ENCODE assay signal across 20 mouse cellular contexts in the genomic region with DNA sequence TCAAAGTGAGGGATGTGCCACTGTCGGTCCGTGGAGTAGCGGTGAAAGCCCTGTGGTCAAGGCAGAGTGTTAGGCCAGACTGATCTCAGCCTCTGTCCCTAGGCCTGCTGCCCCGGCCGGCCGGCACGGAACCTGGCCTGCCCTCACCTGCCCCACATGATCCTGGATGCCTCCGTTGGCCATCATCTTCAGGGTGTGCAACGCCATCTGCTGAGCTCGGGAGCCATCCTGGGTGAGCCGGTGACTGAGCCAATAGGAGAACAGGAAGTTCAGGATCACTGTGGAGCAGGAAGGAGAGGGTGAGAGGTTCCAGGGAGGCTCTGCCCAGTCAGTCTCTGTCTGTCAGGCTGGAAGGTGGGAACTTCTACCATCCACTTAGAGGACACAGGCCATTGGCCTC. TPM values are rescaled to one million over a fixed set of nuclear protein-coding genes. Genes with fewer than 3 reads are reported as not detected.
DNase-seq lines count a peak whose midpoint lies in the region; ATAC-seq lines count a peak whose summit lies in the region.
"Had no signal": no experiment of that assay in that cellular context is flagged by ENCODE, and none has a peak within 500 bp of the region (broad histone marks: within the 10 kb centered on the region; RNA-seq: fewer than 3 reads in every experiment).

No protein-coding gene starts in this region.

- H3K4me1 ChIP-seq in kidney, embryonic 16.5 days (ENCODE audit: insufficient read depth, low read length), result no peaks in the 10 kb centered on the region
- H3K4me1 ChIP-seq in kidney, embryonic 14.5 days (ENCODE audit: control insufficient read depth, insufficient read depth, low read length), result no peaks in the 10 kb centered on the region
- H3K4me1 ChIP-seq in limb, embryonic 10.5 days, result peaks cover 38% of the 10 kb centered on the region
- H3K4me1 ChIP-seq: liver, embryonic 13.5 days had no signal

- no peak for DNase-seq in cerebellum, postnatal 4 days (ENCODE audit: low spot score in 2 of 2)
- peak; percentile 81 for DNase-seq in cerebellum, adult 8-10 months
- no peak for DNase-seq in limb, embryonic 10.5 days (ENCODE audit: low spot score)
- no peak for DNase-seq in embryo, embryonic 10.5 days (ENCODE audit: low spot score)
- DNase-seq in thymus, postnatal 36 days, result no peak
- DNase-seq: adrenal gland, adult 8-10 months; forebrain, postnatal 0 days; heart, postnatal 4 days; liver, embryonic 13.5 days; right cerebral cortex, adult 18-20 months had no signal

- ATAC-seq in cerebellum, adult (ENCODE audit: insufficient number of reproducible peaks, low FRiP score, low TSS enrichment), result peak; percentile 67
- ATAC-seq in kidney, embryonic 16.5 days (ENCODE audit: low FRiP score, low TSS enrichment), result peak; percentile 10; the same call in 1 of the 2 replicates
- no peak for ATAC-seq in kidney, embryonic 14.5 days (ENCODE audit: low FRiP score, low TSS enrichment)
- ATAC-seq: CD4-positive, CD25-positive, alpha-beta regulatory T cell, adult 4 months; forebrain, postnatal 0 days; inflammation-experienced regulatory T-cells, adult 6 months had no signal

- H3K27ac ChIP-seq in kidney, embryonic 16.5 days (ENCODE audit: low read length), result no peak overlapping the region
- no peak overlapping the region for H3K27ac ChIP-seq in kidney, embryonic 14.5 days (ENCODE audit: low read depth, low read length)
- H3K27ac ChIP-seq in limb, embryonic 10.5 days, result peak overlapping the region; percentile 42; the same call in 1 of the 2 replicates
- H3K27ac ChIP-seq: embryonic facial prominence, embryonic 13.5 days; limb, embryonic 12.5 days; liver, embryonic 13.5 days; lung, embryonic 15.5 days had no signal

- H3K36me3 ChIP-seq in kidney, embryonic 16.5 days (ENCODE audit: insufficient read depth, low read length), result no peaks in the 10 kb centered on the region
- H3K36me3 ChIP-seq in kidney, embryonic 14.5 days (ENCODE audit: control insufficient read depth, insufficient read depth, low read length), result no peaks in the 10 kb centered on the region
- H3K36me3 ChIP-seq in limb, embryonic 10.5 days, result no peaks in the 10 kb centered on the region
- H3K36me3 ChIP-seq: embryonic facial prominence, embryonic 13.5 days; limb, embryonic 12.5 days; liver, embryonic 13.5 days; lung, embryonic 15.5 days had no signal

- no peaks in the 10 kb centered on the region; the same call in 1 of the 2 replicates for H3K27me3 ChIP-seq in kidney, embryonic 16.5 days (ENCODE audit: insufficient read depth, low read length)
- H3K27me3 ChIP-seq in kidney, embryonic 14.5 days (ENCODE audit: control insufficient read depth, insufficient read depth, low read length), result no peaks in the 10 kb centered on the region; the same call in 1 of the 2 replicates
- H3K27me3 ChIP-seq in limb, embryonic 10.5 days (ENCODE audit: low read depth, poor library complexity, severe bottlenecking), result peaks cover 38% of the 10 kb centered on the region

- no peaks in the 10 kb centered on the region for H3K9me3 ChIP-seq in kidney, embryonic 16.5 days (ENCODE audit: low read length)
- H3K9me3 ChIP-seq in kidney, embryonic 14.5 days (ENCODE audit: control insufficient read depth, low read length), result no peaks in the 10 kb centered on the region
- no peaks in the 10 kb centered on the region for H3K9me3 ChIP-seq in limb, embryonic 10.5 days (replicated peaks)
- H3K9me3 ChIP-seq: embryonic facial prominence, embryonic 13.5 days; limb, embryonic 12.5 days; liver, embryonic 13.5 days; lung, embryonic 15.5 days had no signal

- H3K4me2 ChIP-seq in kidney, embryonic 16.5 days (replicated peaks; ENCODE audit: low read depth, low read length), result no peak overlapping the region
- no peak overlapping the region for H3K4me2 ChIP-seq in kidney, embryonic 14.5 days (replicated peaks; ENCODE audit: low read depth, low read length)
- H3K4me2 ChIP-seq: embryonic facial prominence, embryonic 13.5 days; heart, embryonic 11.5 days; limb, embryonic 12.5 days; liver, embryonic 13.5 days; lung, embryonic 15.5 days had no signal

- 76% methylated on average over 11 of the region's 11 CpGs for WGBS in kidney, embryonic 16.5 days
- WGBS in kidney, embryonic 14.5 days, result 75% methylated on average over 11 of the region's 11 CpGs
- 61% methylated on average over 11 of the region's 11 CpGs for WGBS in limb, embryonic 10.5 days

- no peak overlapping the region for H3K9ac ChIP-seq in kidney, embryonic 16.5 days (replicated peaks; ENCODE audit: low read length)
- H3K9ac ChIP-seq in kidney, embryonic 14.5 days (ENCODE audit: low read depth, low read length), result no peak overlapping the region
- H3K9ac ChIP-seq: embryonic facial prominence, embryonic 13.5 days; forebrain, postnatal 0 days; limb, embryonic 12.5 days; liver, embryonic 13.5 days; lung, embryonic 15.5 days had no signal

- no peak overlapping the region for H3K4me3 ChIP-seq in kidney, embryonic 16.5 days (ENCODE audit: low read length)
- no peak overlapping the region for H3K4me3 ChIP-seq in kidney, embryonic 14.5 days (ENCODE audit: low read length)
- no peak overlapping the region for H3K4me3 ChIP-seq in limb, embryonic 10.5 days
- H3K4me3 ChIP-seq: embryonic facial prominence, embryonic 13.5 days; limb, embryonic 12.5 days; liver, embryonic 13.5 days; lung, embryonic 15.5 days had no signal

RNA-seq across cellular contexts. Expression of a gene that starts 2.5 kb away (rescaled TPM):
- 0.19 and 0.37 TPM in 2 replicates for polyA plus RNA-seq in kidney, embryonic 16.5 days (2015; fragmentation: Nextera tagmentation; extraction: Ambion mirVana)
- 0.07 and 0.23 TPM in 2 replicates for polyA plus RNA-seq in kidney, embryonic 14.5 days (2014; fragmentation: Nextera tagmentation; extraction: Ambion mirVana)
- 0.05 TPM in 1 of 2 replicates, not detected in the other for polyA plus RNA-seq in limb, embryonic 10.5 days (2016; fragmentation: Nextera tagmentation; extraction: Ambion mirVana)
- polyA plus RNA-seq: CD4-positive, CD25-positive, alpha-beta regulatory T cell, adult 4 months; heart, embryonic 11.5 days; inflammation-experienced regulatory T-cells, adult 6 months; liver, embryonic 13.5 days; neural tube, embryonic 11.5 days had no signal

RNA-seq across cellular contexts. Expression of a gene that starts 9.4 kb away (rescaled TPM):
- 10.2 and 10.3 TPM in 2 replicates for polyA plus RNA-seq in kidney, embryonic 16.5 days (2015; fragmentation: Nextera tagmentation; extraction: Ambion mirVana)
- polyA plus RNA-seq in kidney, embryonic 14.5 days (2014; fragmentation: Nextera tagmentation; extraction: Ambion mirVana), result 8.7 and 14.1 TPM in 2 replicates
- 12.7 and 21.4 TPM in 2 replicates for polyA plus RNA-seq in limb, embryonic 10.5 days (2016; fragmentation: Nextera tagmentation; extraction: Ambion mirVana)
- polyA plus RNA-seq: CD4-positive, CD25-positive, alpha-beta regulatory T cell, adult 4 months; inflammation-experienced regulatory T-cells, adult 6 months had no signal

RNA-seq across cellular contexts. Expression of a gene that starts 16.3 kb away (rescaled TPM):
- polyA plus RNA-seq in kidney, embryonic 16.5 days (2015; fragmentation: Nextera tagmentation; extraction: Ambion mirVana), result 23.4 and 28.2 TPM in 2 replicates
- polyA plus RNA-seq in kidney, embryonic 14.5 days (2014; fragmentation: Nextera tagmentation; extraction: Ambion mirVana), result 13.4 and 16.4 TPM in 2 replicates
- 3.0 and 3.6 TPM in 2 replicates for polyA plus RNA-seq in limb, embryonic 10.5 days (2016; fragmentation: Nextera tagmentation; extraction: Ambion mirVana)
- polyA plus RNA-seq: CD4-positive, CD25-positive, alpha-beta regulatory T cell, adult 4 months; inflammation-experienced regulatory T-cells, adult 6 months had no signal

RNA-seq across cellular contexts. Expression of a gene that starts 38.1 kb away (rescaled TPM):
- 4.3 and 5.1 TPM in 2 replicates for polyA plus RNA-seq in kidney, embryonic 16.5 days (2015; fragmentation: Nextera tagmentation; extraction: Ambion mirVana)
- 1.6 and 2.6 TPM in 2 replicates for polyA plus RNA-seq in kidney, embryonic 14.5 days (2014; fragmentation: Nextera tagmentation; extraction: Ambion mirVana)
- polyA plus RNA-seq in limb, embryonic 10.5 days (2016; fragmentation: Nextera tagmentation; extraction: Ambion mirVana), result 2.7 and 5.0 TPM in 2 replicates
- polyA plus RNA-seq: CD4-positive, CD25-positive, alpha-beta regulatory T cell, adult 4 months; inflammation-experienced regulatory T-cells, adult 6 months had no signal
